Mouse (Mus musculus) induced T-regulatory cell, adult 2 months (primary cell): ENCODE data around the gene Myom1.

ENCODE experiments used
- DNase-seq: peaks from one replicate; pipeline ENCODE4 v3.0.0-alpha.2; 2012; ENCODE audit warnings: low read depth

The Myom1 gene

GRCm38 (mm10) chr17:71017457-71017998 lies 15.1 kb downstream of the Myom1 start:
- no peak for DNase-seq

- no peak for DNase-seq
Measured at GRCm38 (mm10) chr17:71018151-71018550, 15.7 kb downstream of the Myom1 start.

GRCm38 (mm10) chr17:71018616-71019308 lies 16.3 kb downstream of the Myom1 start:
- no peak for DNase-seq

GRCm38 (mm10) chr17:71019309-71019655 lies 16.8 kb downstream of the Myom1 start:
- DNase-seq: no peak

- DNase-seq: no peak
Measured at GRCm38 (mm10) chr17:71019860-71020259, 17.4 kb downstream of the Myom1 start.

- DNase-seq: no peak
Measured at GRCm38 (mm10) chr17:71022841-71023240, 20.4 kb downstream of the Myom1 start.

- DNase-seq: no peak
Measured at GRCm38 (mm10) chr17:71024071-71024470, 21.6 kb downstream of the Myom1 start.

- no peak for DNase-seq
Measured at GRCm38 (mm10) chr17:71025922-71026321, 23.5 kb downstream of the Myom1 start.

GRCm38 (mm10) chr17:71027186-71027585 lies 24.8 kb downstream of the Myom1 start:
- no peak for DNase-seq

GRCm38 (mm10) chr17:71032719-71033118 lies 30.3 kb downstream of the Myom1 start:
- no peak for DNase-seq

- no peak for DNase-seq
Measured at GRCm38 (mm10) chr17:71034472-71034871, 32.0 kb downstream of the Myom1 start.

- DNase-seq: no peak
Measured at GRCm38 (mm10) chr17:71037188-71037587, 34.8 kb downstream of the Myom1 start.

GRCm38 (mm10) chr17:71038812-71039211 lies 36.4 kb downstream of the Myom1 start:
- no peak for DNase-seq

GRCm38 (mm10) chr17:71039851-71040581 lies 37.6 kb downstream of the Myom1 start:
- DNase-seq: no peak

GRCm38 (mm10) chr17:71040582-71040880 lies 38.1 kb downstream of the Myom1 start:
- no peak for DNase-seq

GRCm38 (mm10) chr17:71042645-71043044 lies 40.2 kb downstream of the Myom1 start:
- peak; percentile 9 for DNase-seq

- no peak for DNase-seq
Measured at GRCm38 (mm10) chr17:71045591-71045990, 43.2 kb downstream of the Myom1 start.

GRCm38 (mm10) chr17:71046856-71047255 lies 44.4 kb downstream of the Myom1 start:
- DNase-seq: no peak

- DNase-seq: no peak
Measured at GRCm38 (mm10) chr17:71049292-71049691, 46.9 kb downstream of the Myom1 start.

GRCm38 (mm10) chr17:71053134-71053708 lies 50.8 kb downstream of the Myom1 start:
- no peak for DNase-seq

- DNase-seq: no peak
Measured at GRCm38 (mm10) chr17:71055203-71055894, 52.9 kb downstream of the Myom1 start.

GRCm38 (mm10) chr17:71056405-71056804 lies 54.0 kb downstream of the Myom1 start:
- no peak for DNase-seq

GRCm38 (mm10) chr17:71057758-71058157 lies 55.3 kb downstream of the Myom1 start:
- no peak for DNase-seq
